Mouse (Mus musculus): Measurements from ENCODE around the gene Fndc5. TPM values are rescaled to one million over a fixed set of nuclear protein-coding genes. Genes with fewer than 3 reads are reported as not detected.

Fndc5 gene
- total RNA-seq, 4 experiments from 2014 or later: 48.3 to 65.7 (median 58.5) TPM

DNA sequence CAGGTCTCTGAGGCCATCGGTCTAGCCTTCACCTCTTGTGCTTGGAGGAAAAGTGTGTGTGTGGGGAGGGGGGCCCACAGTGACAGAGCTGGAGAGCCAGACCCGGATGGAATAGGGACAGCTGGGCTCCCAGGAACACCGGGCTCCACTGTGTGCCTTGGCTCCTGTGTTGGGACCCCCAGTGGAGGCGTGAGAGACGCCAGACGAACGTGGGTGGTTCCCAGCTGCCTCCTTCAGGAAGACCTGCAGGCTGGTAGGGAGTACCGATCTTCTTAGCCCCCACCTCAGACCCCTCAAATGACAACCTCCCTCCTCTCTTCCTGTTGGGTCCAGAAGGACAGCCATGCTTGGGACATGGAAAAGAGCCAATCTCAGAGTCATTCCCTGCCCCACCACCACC is 14.1 kb upstream of the Fndc5 start:
- no peak for DNase-seq (ENCODE audit: low spot score in 2 of 2)

DNA sequence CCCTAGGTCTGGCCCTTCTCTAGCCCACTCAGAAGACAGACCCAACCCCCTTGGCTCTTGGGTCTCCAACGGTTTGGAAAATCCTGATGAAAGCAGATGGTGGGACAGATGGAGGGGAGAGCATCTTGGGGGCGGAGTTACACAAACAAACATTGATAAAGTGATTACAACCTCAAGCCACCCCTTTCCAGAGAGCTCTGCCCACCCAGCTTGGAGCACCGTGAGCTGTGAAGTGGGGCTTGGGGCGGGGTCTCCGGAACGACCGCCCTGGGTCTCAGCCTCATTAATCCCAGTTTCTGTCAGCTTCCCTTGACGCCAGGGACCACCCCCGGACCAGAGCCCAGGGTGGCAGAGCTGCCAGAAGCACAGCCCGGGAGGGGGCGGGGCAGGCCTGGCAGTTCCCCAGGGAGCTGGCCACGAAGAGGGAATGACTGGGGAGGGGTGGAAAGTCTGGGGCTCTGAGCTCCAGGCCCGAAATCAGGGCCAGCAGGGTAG is 12.1 kb upstream of the Fndc5 start:
- DNase-seq (ENCODE audit: low spot score in 2 of 2): no peak

GRCm38 (mm10) chr4:129125736-129126451 is 10.9 kb upstream of the Fndc5 start:
- peak in 1 of 2 experiments; percentile 31 for DNase-seq (ENCODE audit: low spot score in 2 of 2)

- DNase-seq (ENCODE audit: low spot score in 2 of 2): no peak
These were observed 8.0 kb upstream of the Fndc5 start for GRCm38 (mm10) chr4:129128582-129129338.

- no peak for DNase-seq (ENCODE audit: low spot score in 2 of 2)
These were observed 7.4 kb upstream of the Fndc5 start for GRCm38 (mm10) chr4:129129387-129129786.

DNA sequence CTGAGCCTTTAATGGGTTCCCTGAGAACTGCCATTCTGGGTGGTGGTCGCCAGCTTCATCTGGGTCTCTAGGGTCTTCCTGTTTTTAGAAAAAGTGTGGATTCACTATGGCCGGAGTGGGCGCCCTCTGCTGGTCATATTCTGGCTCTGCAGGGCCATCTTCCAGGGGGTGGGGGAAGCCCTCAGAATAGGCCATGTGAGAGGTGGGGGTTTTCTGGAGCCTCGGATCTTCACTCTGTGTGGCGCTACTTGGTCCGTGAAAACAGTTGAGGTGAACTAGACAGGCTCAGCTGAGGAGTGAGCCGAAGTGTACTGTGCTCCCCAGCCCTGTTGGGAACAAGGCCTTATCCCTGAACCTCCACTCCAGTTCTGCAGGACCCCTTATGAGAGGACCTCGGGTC is 6.7 kb upstream of the Fndc5 start:
- DNase-seq (ENCODE audit: low spot score in 2 of 2): no peak

DNA sequence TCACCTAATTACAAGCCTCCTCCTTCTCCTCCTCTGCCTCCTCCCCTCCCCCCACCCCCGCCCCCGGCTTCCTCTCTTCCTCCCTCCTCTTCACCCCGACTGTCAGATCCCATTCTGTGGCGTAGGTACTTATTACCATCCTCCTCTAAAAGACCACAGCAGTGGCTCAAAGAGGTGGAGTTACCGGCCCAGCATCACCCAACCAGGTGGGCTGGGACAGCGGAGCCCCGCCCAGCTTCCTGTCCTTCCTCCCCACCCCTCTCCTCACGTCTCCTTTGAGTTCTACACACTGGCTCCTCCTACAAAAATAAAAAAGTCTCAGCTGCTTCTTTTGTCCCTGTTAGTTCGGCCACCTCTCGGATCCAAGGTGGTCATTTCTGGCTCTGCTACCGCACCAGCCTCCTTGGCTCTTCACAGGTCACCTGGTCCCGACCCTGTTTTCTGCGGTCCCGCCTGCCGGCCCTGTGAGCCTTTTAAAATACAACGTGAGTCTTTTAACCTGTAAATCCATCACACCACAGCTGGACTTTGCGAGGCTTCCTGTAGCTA is 6.0 kb upstream of the Fndc5 start:
- no peak for DNase-seq (ENCODE audit: low spot score in 2 of 2)

DNA sequence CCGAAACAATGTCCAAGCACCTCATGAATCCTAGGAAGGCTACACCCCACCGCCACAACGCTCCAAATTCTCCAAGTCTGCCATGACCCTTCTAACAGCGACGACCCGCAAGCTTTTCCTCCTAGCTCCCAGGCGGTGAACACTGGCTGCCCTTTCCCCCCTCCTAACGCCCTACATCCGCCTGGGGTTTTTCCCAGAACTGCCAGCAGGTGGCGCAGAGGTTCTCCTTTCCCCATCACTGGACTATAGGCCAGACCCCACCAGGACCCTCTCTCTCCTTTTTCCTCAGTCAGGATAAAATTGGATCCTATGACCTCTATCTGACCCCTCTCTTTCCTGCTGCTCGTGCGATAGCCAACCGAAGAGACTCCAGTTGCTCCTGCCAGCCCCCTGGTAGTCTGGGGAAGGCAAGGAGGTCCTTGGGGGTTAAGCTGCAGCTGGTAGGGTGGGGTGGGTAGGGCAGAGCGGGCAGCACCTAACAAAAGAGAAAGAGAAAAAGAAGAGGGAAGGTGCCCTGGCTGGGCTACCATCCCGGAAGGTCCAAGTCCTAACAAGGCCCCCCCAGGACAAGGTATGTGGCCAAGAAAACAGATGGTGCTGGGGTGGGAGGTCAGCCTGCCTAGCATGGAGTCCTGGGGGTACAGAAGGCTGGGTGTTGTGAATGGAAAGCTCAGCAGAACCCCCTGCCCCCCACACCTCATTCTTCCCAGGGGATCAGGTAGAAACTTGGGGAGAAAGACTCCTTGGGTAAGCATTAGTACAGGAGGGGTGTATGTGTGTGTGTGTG is 1.8 kb upstream of the Fndc5 start:
- DNase-seq (ENCODE audit: low spot score in 2 of 2): peak; percentile 44 to 47

DNA sequence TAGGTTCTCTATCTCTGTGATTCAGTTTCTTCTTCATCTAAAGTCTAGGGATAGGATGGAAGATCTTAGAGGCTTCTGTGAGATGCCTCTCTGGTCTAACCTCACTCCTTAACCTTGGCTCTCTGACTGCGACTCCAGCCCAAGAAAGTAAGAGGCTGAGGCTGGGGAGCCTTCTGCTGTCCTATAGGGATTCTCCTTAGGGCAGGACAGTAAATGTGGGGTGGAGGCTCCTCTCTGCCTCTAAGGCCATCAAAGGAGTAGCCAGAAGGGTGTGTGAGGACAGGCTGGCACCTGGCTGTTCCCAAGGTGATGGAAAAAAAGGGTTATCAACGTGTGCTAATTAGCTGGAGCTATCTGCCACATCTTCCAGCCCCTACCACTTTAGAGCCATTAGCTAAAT is 1.2 kb upstream of the Fndc5 start:
- no peak for DNase-seq (ENCODE audit: low spot score in 2 of 2)

GRCm38 (mm10) chr4:129136189-129136578 is 615 bp upstream of the Fndc5 start:
- DNase-seq (ENCODE audit: low spot score in 2 of 2): no peak

DNA sequence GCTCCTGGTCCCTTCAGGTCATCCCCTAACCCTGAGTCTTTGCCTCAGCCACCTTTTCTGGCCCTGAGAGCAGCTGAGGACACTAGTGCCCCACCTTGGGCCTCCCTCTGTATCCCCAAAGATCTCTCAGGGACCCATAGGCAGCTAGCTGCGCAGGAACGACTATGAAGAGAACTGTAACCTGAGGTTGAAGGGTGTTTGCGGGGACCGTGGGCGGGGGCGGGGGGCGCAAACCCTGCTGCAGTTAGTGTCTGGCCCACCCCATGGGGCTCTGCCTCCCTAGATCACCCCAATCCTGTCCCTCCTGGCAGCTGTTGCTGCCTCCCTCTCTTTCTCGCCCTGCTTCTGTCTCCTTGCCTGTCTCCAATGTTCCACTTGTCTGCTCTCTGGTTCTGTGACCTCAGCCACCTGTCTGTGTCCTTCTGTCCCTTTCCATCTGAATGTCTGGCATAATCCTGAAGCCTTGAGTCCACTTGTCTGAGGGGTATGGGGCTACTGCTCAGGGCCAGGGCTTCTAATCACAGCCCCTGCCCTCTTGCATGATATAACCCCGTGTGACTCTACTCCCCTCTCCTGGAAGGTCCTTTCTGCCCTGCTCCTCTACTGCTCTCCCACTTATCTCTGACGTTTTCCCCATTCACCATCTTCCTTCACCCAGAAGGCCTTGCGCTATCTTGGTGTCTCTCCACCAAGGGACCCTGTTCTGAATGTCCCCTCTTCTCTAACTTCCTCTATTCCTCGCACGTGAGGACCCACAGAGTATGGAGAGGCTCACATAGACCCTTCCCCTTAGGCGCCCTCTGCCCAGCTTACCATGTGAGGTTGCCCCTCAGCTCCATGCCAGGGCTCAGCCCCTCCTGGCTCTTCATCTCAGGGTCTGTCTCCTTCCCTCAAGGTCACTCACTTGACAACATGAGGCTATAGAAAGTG is 858 bp downstream of the Fndc5 start:
- DNase-seq (ENCODE audit: low spot score in 2 of 2): no peak

- DNase-seq (ENCODE audit: low spot score in 2 of 2): no peak
These were observed 2.8 kb downstream of the Fndc5 start for GRCm38 (mm10) chr4:129139642-129140041.

DNA sequence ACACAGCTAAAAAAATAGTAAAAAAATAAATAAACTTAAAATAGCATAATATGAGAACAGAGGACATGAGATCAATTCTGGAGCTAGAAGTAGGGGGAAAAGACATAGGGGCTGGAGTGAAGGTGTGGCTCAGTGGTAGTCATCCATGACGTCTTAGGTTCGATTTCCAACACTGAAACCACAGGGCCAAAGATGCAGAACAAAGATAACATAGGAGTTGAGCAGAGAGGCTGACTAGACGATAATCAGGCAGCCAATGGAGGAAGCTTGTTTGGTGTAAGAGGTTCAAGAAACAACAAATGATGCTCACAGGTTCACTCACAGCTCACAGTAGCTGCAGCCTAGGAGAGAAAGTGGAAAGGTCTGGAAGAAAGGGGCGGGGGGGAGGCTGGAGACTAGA is 4.0 kb downstream of the Fndc5 start:
- no peak for DNase-seq (ENCODE audit: low spot score in 2 of 2)

GRCm38 (mm10) chr4:129141560-129142438 is 5.0 kb downstream of the Fndc5 start:
- no peak for DNase-seq (ENCODE audit: low spot score in 2 of 2)

- DNase-seq (ENCODE audit: low spot score in 2 of 2): no peak
These were observed 5.7 kb downstream of the Fndc5 start for GRCm38 (mm10) chr4:129142439-129143045.

DNA sequence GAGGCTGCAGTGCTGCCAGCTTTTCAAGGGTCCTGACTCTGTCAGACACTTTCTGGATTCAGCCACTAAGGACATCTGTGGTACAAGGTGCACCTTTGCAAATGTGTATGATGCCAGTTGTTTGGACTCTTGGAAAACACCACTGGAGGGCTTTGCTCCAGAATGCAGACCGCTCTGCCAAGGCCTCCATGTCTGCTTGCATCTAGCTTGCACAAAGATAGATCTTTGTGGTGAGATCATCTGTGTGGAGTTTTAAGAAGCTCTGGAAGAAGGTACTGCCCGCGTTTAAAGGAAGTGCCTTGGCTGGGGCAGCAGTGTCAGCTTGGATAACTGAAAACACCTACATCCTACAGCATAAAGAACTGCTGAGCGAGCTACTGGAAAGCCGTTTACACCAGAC is 6.7 kb downstream of the Fndc5 start:
- DNase-seq (ENCODE audit: low spot score in 2 of 2): no peak

GRCm38 (mm10) chr4:129144401-129145367 is 7.9 kb downstream of the Fndc5 start:
- DNase-seq (ENCODE audit: low spot score in 2 of 2): no peak

DNA sequence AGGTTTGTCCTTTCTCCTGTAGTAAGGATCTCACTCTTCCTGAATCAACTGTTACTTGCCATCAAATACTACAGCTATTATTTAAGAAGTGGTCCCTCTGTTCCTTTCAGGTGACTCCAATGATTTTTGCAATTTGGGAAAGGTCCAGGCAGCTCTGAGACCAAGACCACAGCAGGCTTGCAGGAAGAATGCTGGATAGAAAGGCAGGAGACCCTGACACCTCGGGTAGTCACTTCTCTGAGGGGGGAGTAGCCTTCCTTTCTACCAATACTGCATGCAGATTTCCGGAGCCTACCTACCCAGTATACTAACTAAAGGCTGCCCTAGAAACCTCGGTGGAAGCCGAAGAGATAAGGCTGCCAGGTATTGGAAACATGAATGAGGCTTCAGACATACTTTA is 8.6 kb downstream of the Fndc5 start:
- DNase-seq (ENCODE audit: low spot score in 2 of 2): no peak

All from gastrocnemius, adult 8-10 months (tissue).